In genomic region chr16:93368824-93369765, GRCm38 (mm10) we compare ENCODE assay signal across 9 mouse cellular contexts.
DNase-seq lines count a peak whose midpoint lies in the region; ATAC-seq lines count a peak whose summit lies in the region.
"Had no signal": no experiment of that assay in that cellular context is flagged by ENCODE, and none has a peak within 500 bp of the region (broad histone marks: within the 10 kb centered on the region; RNA-seq: fewer than 3 reads in every experiment).

No protein-coding gene starts in this region.

- H3K36me3 ChIP-seq in heart, embryonic 12.5 days, result no peaks in the 10 kb centered on the region
- no peaks in the 10 kb centered on the region for H3K36me3 ChIP-seq in heart, embryonic 11.5 days (ENCODE audit: control insufficient read depth, insufficient read depth, low read length)
- H3K36me3 ChIP-seq in midbrain, embryonic 14.5 days (ENCODE audit: control insufficient read depth, insufficient read depth, low read length), result no peaks in the 10 kb centered on the region

- ATAC-seq in heart, embryonic 12.5 days (ENCODE audit: insufficient number of reproducible peaks, low FRiP score), result no peak
- ATAC-seq in heart, embryonic 11.5 days (replicated peaks; ENCODE audit: insufficient number of reproducible peaks, low FRiP score, low TSS enrichment), result no peak
- no peak for ATAC-seq in midbrain, embryonic 14.5 days (ENCODE audit: low FRiP score, low TSS enrichment)

- peak; percentile 7 for DNase-seq in 3T3-L1 (ENCODE audit: low read depth, low spot score)
- peak; percentile 84 for DNase-seq in fibroblast of lung, adult 2 months (ENCODE audit: low read depth)
- peak; percentile 62 for DNase-seq in midbrain, embryonic 14.5 days
- no peak for DNase-seq in layer of hippocampus, adult 9-11 months
- no peak for DNase-seq in gastrocnemius, postnatal 25 days
- no peak for DNase-seq in c-Kit-positive CD71-positive TER-119-positive erythroid progenitor cells, embryonic 14.5 days (ENCODE audit: low spot score)
- DNase-seq: thymus, adult 18-20 months had no signal

- H3K4me2 ChIP-seq in heart, embryonic 12.5 days, result peak overlapping the region; percentile 29
- no peak overlapping the region for H3K4me2 ChIP-seq in heart, embryonic 11.5 days
- no peak overlapping the region for H3K4me2 ChIP-seq in midbrain, embryonic 14.5 days (ENCODE audit: low read length)

- H3K27ac ChIP-seq in heart, embryonic 12.5 days (ENCODE audit: poor library complexity, severe bottlenecking), result no peak overlapping the region
- no peak overlapping the region for H3K27ac ChIP-seq in heart, embryonic 11.5 days (ENCODE audit: low read depth, low read length)
- no peak overlapping the region for H3K27ac ChIP-seq in midbrain, embryonic 14.5 days (replicated peaks; ENCODE audit: low read depth, low read length)

- no peak overlapping the region for H3K9ac ChIP-seq in heart, embryonic 12.5 days
- no peak overlapping the region for H3K9ac ChIP-seq in heart, embryonic 11.5 days (ENCODE audit: low read depth, low read length)
- no peak overlapping the region for H3K9ac ChIP-seq in midbrain, embryonic 14.5 days (replicated peaks; ENCODE audit: low read length)

- peaks cover 26% of the 10 kb centered on the region for H3K4me1 ChIP-seq in heart, embryonic 12.5 days (replicated peaks)
- H3K4me1 ChIP-seq in heart, embryonic 11.5 days (ENCODE audit: control insufficient read depth, insufficient read depth, low read length), result peaks cover 12% of the 10 kb centered on the region
- no peaks in the 10 kb centered on the region for H3K4me1 ChIP-seq in midbrain, embryonic 14.5 days (ENCODE audit: control insufficient read depth, insufficient read depth, low read length)

- peaks cover 19% of the 10 kb centered on the region for H3K27me3 ChIP-seq in heart, embryonic 12.5 days (replicated peaks)
- H3K27me3 ChIP-seq in heart, embryonic 11.5 days (ENCODE audit: control insufficient read depth, insufficient read depth, low read length), result 0 out of 2 replicates have a peak, but pooled peaks cover 2% of the 10 kb centered on the region
- no peaks in the 10 kb centered on the region for H3K27me3 ChIP-seq in midbrain, embryonic 14.5 days (ENCODE audit: control insufficient read depth, insufficient read depth, low read length)

- no peak overlapping the region for H3K4me3 ChIP-seq in heart, embryonic 12.5 days
- H3K4me3 ChIP-seq in heart, embryonic 11.5 days (ENCODE audit: low read depth, low read length), result no peak overlapping the region
- H3K4me3 ChIP-seq in midbrain, embryonic 14.5 days (replicated peaks; ENCODE audit: low read depth, low read length), result no peak overlapping the region

- no peaks in the 10 kb centered on the region for H3K9me3 ChIP-seq in heart, embryonic 12.5 days (replicated peaks)
- no peaks in the 10 kb centered on the region for H3K9me3 ChIP-seq in heart, embryonic 11.5 days (replicated peaks; ENCODE audit: control insufficient read depth, low read length)
- no peaks in the 10 kb centered on the region for H3K9me3 ChIP-seq in midbrain, embryonic 14.5 days (ENCODE audit: control insufficient read depth, low read length)

- WGBS in heart, embryonic 12.5 days, result 38% methylated on average over 21 of the region's 21 CpGs
- 46% methylated on average over 21 of the region's 21 CpGs for WGBS in heart, embryonic 11.5 days (ENCODE audit: insufficient replicate concordance)
- 67% methylated on average over 21 of the region's 21 CpGs for WGBS in midbrain, embryonic 14.5 days

Comparison
In these comparisons a context has a peak if more than half of its experiments do, and no peak if none do; other contexts are left out.
1. DNase-seq: peak in 3T3-L1 (single experiment), fibroblast of lung, adult 2 months (single experiment) and midbrain, embryonic 14.5 days (single experiment); none in layer of hippocampus, adult 9-11 months (single experiment), gastrocnemius, postnatal 25 days (single experiment) and c-Kit-positive CD71-positive TER-119-positive erythroid progenitor cells, embryonic 14.5 days (single experiment).